ENCODE assay signal across 11 mouse cellular contexts in the genomic region with DNA sequence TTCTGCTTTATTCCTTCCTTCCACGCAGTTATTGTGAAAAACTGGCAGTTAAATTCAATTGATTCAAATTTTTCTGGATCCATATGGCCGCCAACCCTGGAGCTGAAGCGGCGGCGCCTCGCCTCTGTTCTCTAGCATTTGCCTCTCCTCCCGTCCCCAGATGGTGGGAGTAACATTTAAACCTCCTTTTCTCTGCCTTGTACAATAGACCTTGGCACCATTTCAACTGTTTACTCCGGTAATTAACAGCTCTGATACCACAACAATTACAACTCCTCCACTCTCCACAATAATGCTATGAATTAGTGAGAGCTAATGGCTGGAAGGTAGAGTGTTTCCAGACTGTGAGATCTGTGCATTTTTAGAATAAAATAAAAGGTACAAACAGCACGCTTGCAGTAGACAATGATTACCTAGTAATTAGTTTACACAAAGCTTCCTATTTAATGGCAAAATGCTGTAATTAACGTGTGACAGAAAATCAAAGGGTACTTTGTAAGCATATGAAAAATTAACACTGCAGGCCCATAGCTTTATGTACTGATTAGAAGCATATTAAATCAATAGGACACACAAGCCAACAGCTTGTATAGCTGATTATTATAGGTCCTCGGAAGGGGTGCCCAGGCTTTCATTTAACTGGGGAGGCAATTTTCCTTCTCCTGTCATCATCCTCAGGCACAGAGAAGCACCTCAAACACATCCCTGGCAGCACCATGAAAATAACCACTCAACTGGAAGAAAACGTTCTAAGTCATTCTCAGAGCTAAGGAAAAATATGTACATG.
A peak's percentile ranks its signal among the peaks of the same experiment; 100 is the strongest.
DNase-seq lines count a peak whose midpoint lies in the region; ATAC-seq and TF ChIP-seq lines count a peak whose summit lies in the region.
"Had no signal": no experiment of that assay in that cellular context is flagged by ENCODE, and none has a peak within 500 bp of the region (broad histone marks: within the 10 kb centered on the region; RNA-seq: fewer than 3 reads in every experiment).

No protein-coding gene starts in this region.

- WGBS in lung, postnatal 0 days, result 74% methylated on average over 12 of the region's 12 CpGs

- H3K9me3 ChIP-seq in lung, postnatal 0 days (ENCODE audit: low read length), result no peaks in the 10 kb centered on the region
- H3K9me3 ChIP-seq: embryonic facial prominence, embryonic 12.5 days had no signal

- no peak for TF ChIP-seq EP300 in lung, postnatal 0 days (IDR thresholded peaks at IDR 0.05)

- ATAC-seq in lung, postnatal 0 days, result no peak

- 0 out of 2 replicates have a peak, but pooled peaks cover 4% of the 10 kb centered on the region for H3K27me3 ChIP-seq in lung, postnatal 0 days (replicated peaks; ENCODE audit: insufficient read depth, low read length)

- H3K4me3 ChIP-seq in lung, postnatal 0 days (ENCODE audit: low read depth, low read length), result no peak overlapping the region
- H3K4me3 ChIP-seq: embryonic facial prominence, embryonic 12.5 days; heart, adult 2 months had no signal

- TF ChIP-seq CTCF in lung, postnatal 0 days (IDR thresholded peaks at IDR 0.05), result no peak

- H3K4me2 ChIP-seq in lung, postnatal 0 days (replicated peaks; ENCODE audit: low read depth, low read length), result no peak overlapping the region
- H3K4me2 ChIP-seq: embryonic facial prominence, embryonic 12.5 days had no signal

- H3K27ac ChIP-seq in lung, postnatal 0 days (ENCODE audit: low read length), result no peak overlapping the region
- H3K27ac ChIP-seq: embryonic facial prominence, embryonic 12.5 days; heart, adult 2 months had no signal

- no peaks in the 10 kb centered on the region for H3K36me3 ChIP-seq in lung, postnatal 0 days (ENCODE audit: insufficient read depth, low read length)
- H3K36me3 ChIP-seq: embryonic facial prominence, embryonic 12.5 days had no signal

- no peaks in the 10 kb centered on the region for H3K4me1 ChIP-seq in lung, postnatal 0 days (ENCODE audit: insufficient read depth, low read depth, low read length)
- H3K4me1 ChIP-seq: embryonic facial prominence, embryonic 12.5 days had no signal

- no peak overlapping the region for H3K9ac ChIP-seq in lung, postnatal 0 days (replicated peaks; ENCODE audit: low read depth)
- H3K9ac ChIP-seq: embryonic facial prominence, embryonic 12.5 days had no signal

- DNase-seq in cerebellum, postnatal 10 days, result peak; percentile 55 to 56
- no peak for DNase-seq in cerebellum, adult 9-11 months
- DNase-seq in right cerebral cortex, adult 2 months (ENCODE audit: low spot score in 2 of 2), result peak; percentile 14 to 16
- DNase-seq in right cerebral cortex, adult 18-20 months, result no peak
- peak; percentile 15 to 23 for DNase-seq in layer of hippocampus, postnatal 10 days (ENCODE audit: low spot score in 2 of 2)
- no peak for DNase-seq in T-cell, adult 2 months (ENCODE audit: low spot score)
- no peak for DNase-seq in lung, postnatal 0 days (ENCODE audit: low spot score)
- no peak for DNase-seq in heart, adult 11 months
- DNase-seq: heart, adult 2 months; right cerebral cortex, postnatal 25 days had no signal

Comparison
In these comparisons a context has a peak if more than half of its experiments do, and no peak if none do; other contexts are left out.
1. DNase-seq: peak in cerebellum, postnatal 10 days (2 of 2), right cerebral cortex, adult 2 months (2 of 2) and layer of hippocampus, postnatal 10 days (2 of 2); none in cerebellum, adult 9-11 months (single experiment), right cerebral cortex, adult 18-20 months (single experiment), T-cell, adult 2 months (single experiment), lung, postnatal 0 days (single experiment) and heart, adult 11 months (single experiment).